Mouse (Mus musculus) liver, embryonic 14.5 days (tissue): ENCODE results near the gene Cit.
A peak's percentile ranks its signal among the peaks of the same experiment; 100 is the strongest.

Experiments
- CTCF ChIP-seq: IDR thresholded peaks from 2 replicates; pipeline ENCODE4 v1.5.1; 2016; ENCODE audit warnings: antibody characterized with exemption, low read depth, control low read depth
- EP300 ChIP-seq: IDR thresholded peaks from 2 replicates; pipeline ENCODE4 v1.6.1; 2016; ENCODE audit warnings: antibody characterized with exemption, low read depth

DNA sequence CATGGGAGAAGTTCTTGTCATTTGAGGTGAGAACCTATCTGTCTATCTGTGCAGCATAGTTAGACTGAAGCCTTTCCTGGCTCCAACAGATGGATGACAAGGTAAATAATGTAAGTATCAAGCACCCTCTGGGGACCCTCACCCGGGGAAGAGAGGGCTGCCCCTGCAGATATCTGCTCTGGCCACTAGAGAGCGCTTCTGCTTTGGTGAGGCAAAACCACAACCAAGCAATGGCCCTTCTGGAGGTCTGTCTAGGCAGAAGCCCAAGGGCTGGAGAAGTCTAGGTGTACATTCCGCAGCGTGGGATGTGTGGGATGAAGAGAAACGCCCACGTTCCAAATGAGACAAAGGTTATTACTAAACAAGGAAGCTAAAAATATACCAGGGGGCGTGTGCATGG, 9.8 kb upstream of the Cit start:
- peak; percentile 65 for TF ChIP-seq CTCF
- no peak for TF ChIP-seq EP300
